Mouse (Mus musculus) forebrain, embryonic 10.5 days (tissue): ENCODE data around the gene Htr1a. TPM values are rescaled to one million over a fixed set of nuclear protein-coding genes. Genes with fewer than 3 reads are reported as not detected.

Source experiments
- DNase-seq: peaks from one replicate; pipeline ENCODE4 v3.0.0-alpha.2; 2017; ENCODE audit warnings: low spot score; ENCODE audit errors: extremely low spot score
- H3K27ac ChIP-seq: fragments of 300-500 bp; sonication (generic); 2 replicates; pipeline ENCODE4 v1.5.1; 2016; ENCODE audit warnings: mild to moderate bottlenecking
- H3K27me3 ChIP-seq: fragments of 300-500 bp; sonication (generic); 2 replicates; pipeline ENCODE4 v1.6.1; 2016; ENCODE audit warnings: mild to moderate bottlenecking; ENCODE audit not compliant: poor library complexity, severe bottlenecking
- H3K36me3 ChIP-seq: fragments of 300-500 bp; sonication (generic); replicated peaks from 2 replicates; pipeline ENCODE4 v1.6.1; 2016; ENCODE audit warnings: mild to moderate bottlenecking, moderate library complexity
- H3K4me1 ChIP-seq: fragments of 300-500 bp; sonication (generic); 2 replicates; pipeline ENCODE4 v1.6.1; 2016
- H3K4me3 ChIP-seq: fragments of 300-500 bp; sonication (generic); 2 replicates; pipeline ENCODE4 v1.5.1; 2016; ENCODE audit warnings: mild to moderate bottlenecking, moderate library complexity
- H3K9me3 ChIP-seq: fragments of 300-500 bp; sonication (generic); 2 replicates; pipeline ENCODE4 v1.6.1; 2016; ENCODE audit warnings: mild to moderate bottlenecking, moderate library complexity
- WGBS: fragments of 180-500 bp; shearing (Covaris S2); methylation state at CpG from one replicate; pipeline ENCODE4 v1.1.7; 2016; 5-methylcytosine and 5-hydroxymethylcytosine counted together
- polyA plus RNA-seq: library from polyadenylated mRNA; unstranded; fragments of >200 nt; fragmentation: Nextera tagmentation; extraction: Ambion mirVana; gene quantifications from 2 replicates; pipeline ENCODE4 v1.2.1, GENCODE M21; 2016

The Htr1a gene
- not detected in 2 replicates for polyA plus RNA-seq

- H3K27ac ChIP-seq = no peak within 1 kb of the TSS
- WGBS = 6% methylated on average over 8 of the region's 8 CpGs
Observed at GRCm38 (mm10) chr13:105443339-105443738, at the start of gene Htr1a. Gene Htr1a, plus strand, starts transcription at chr13:105443639.

GRCm38 (mm10) chr13:105411535-105412326, 31.7 kb upstream of the Htr1a start:
- no peaks in the 10 kb centered on the region for H3K27me3 ChIP-seq
- no peaks in the 10 kb centered on the region for H3K4me1 ChIP-seq
- no peaks in the 10 kb centered on the region for H3K9me3 ChIP-seq
- no peak for DNase-seq
- no peaks in the 10 kb centered on the region for H3K36me3 ChIP-seq
- H3K27ac ChIP-seq = no peak overlapping the region
- 81% methylated on average over 10 of the region's 10 CpGs for WGBS
- H3K4me3 ChIP-seq = no peak overlapping the region

More at GRCm38 (mm10) chr13:105443339-105443738, at the start of gene Htr1a:
- peaks cover 28% of the 10 kb centered on the region for H3K4me1 ChIP-seq
- H3K36me3 ChIP-seq = no peaks in the 10 kb centered on the region
- no peak for DNase-seq
- H3K9me3 ChIP-seq = no peaks in the 10 kb centered on the region
- H3K4me3 ChIP-seq = peak within 1 kb of the TSS; percentile 38
- H3K27me3 ChIP-seq = peaks cover 49% of the 10 kb centered on the region

GRCm38 (mm10) chr13:105412327-105412722, 31.1 kb upstream of the Htr1a start:
- Histone ChIP-seq H3K36me3 (no peaks in the 10 kb centered on the region), H3K27me3 (no peaks in the 10 kb centered on the region), H3K4me3 (no peak overlapping the region), H3K9me3 (no peaks in the 10 kb centered on the region), H3K4me1 (no peaks in the 10 kb centered on the region), H3K27ac (no peak overlapping the region)
- WGBS = 96% methylated on average over 3 of the region's 3 CpGs
- DNase-seq = no peak

- no peak overlapping the region for H3K27ac ChIP-seq
- no peaks in the 10 kb centered on the region for H3K9me3 ChIP-seq
- DNase-seq = no peak
- no peaks in the 10 kb centered on the region for H3K4me1 ChIP-seq
- H3K4me3 ChIP-seq = no peak overlapping the region
- H3K27me3 ChIP-seq = no peaks in the 10 kb centered on the region
- 90% methylated on average over 2 of the region's 2 CpGs for WGBS
- no peaks in the 10 kb centered on the region for H3K36me3 ChIP-seq
Observed at GRCm38 (mm10) chr13:105433141-105433540, 10.3 kb upstream of the Htr1a start.

- Histone ChIP-seq H3K27ac (no peak overlapping the region), H3K4me1 (no peaks in the 10 kb centered on the region), H3K4me3 (no peak overlapping the region), H3K36me3 (no peaks in the 10 kb centered on the region), H3K27me3 (no peaks in the 10 kb centered on the region), H3K9me3 (no peaks in the 10 kb centered on the region)
- DNase-seq = no peak
- 81% methylated on average over 1 of the region's 1 CpGs for WGBS
Observed at GRCm38 (mm10) chr13:105433630-105434029, 9.8 kb upstream of the Htr1a start.

GRCm38 (mm10) chr13:105442576-105442975, 863 bp upstream of the Htr1a start:
- no peak overlapping the region for H3K27ac ChIP-seq
- no peak overlapping the region for H3K4me3 ChIP-seq
- H3K4me1 ChIP-seq = peaks cover 25% of the 10 kb centered on the region
- H3K27me3 ChIP-seq = peaks cover 49% of the 10 kb centered on the region
- peak; percentile 58 for DNase-seq
- H3K36me3 ChIP-seq = no peaks in the 10 kb centered on the region
- H3K9me3 ChIP-seq = no peaks in the 10 kb centered on the region
- WGBS = 7% methylated on average over 6 of the region's 6 CpGs

GRCm38 (mm10) chr13:105443871-105444237, 415 bp downstream of the Htr1a start:
- WGBS = under 1% methylated on average over 15 of the region's 15 CpGs
- Histone ChIP-seq H3K4me3 (peak overlapping the region; percentile 38), H3K9me3 (no peaks in the 10 kb centered on the region), H3K27me3 (peaks cover 49% of the 10 kb centered on the region), H3K4me1 (peaks cover 28% of the 10 kb centered on the region), H3K27ac (no peak overlapping the region), H3K36me3 (no peaks in the 10 kb centered on the region)
- peak; percentile 14 for DNase-seq

- Histone ChIP-seq H3K4me3 (peak overlapping the region; percentile 38), H3K27ac (no peak overlapping the region), H3K36me3 (no peaks in the 10 kb centered on the region), H3K4me1 (peaks cover 28% of the 10 kb centered on the region), H3K27me3 (peaks cover 49% of the 10 kb centered on the region), H3K9me3 (no peaks in the 10 kb centered on the region)
- WGBS = under 1% methylated on average over 39 of the region's 39 CpGs
- peak; percentile 14 for DNase-seq
Observed at GRCm38 (mm10) chr13:105444238-105444894, 927 bp downstream of the Htr1a start.

GRCm38 (mm10) chr13:105444895-105445281, 1.4 kb downstream of the Htr1a start:
- no peaks in the 10 kb centered on the region for H3K9me3 ChIP-seq
- DNase-seq = no peak
- peaks cover 28% of the 10 kb centered on the region for H3K4me1 ChIP-seq
- WGBS = under 1% methylated on average over 26 of the region's 26 CpGs
- no peak overlapping the region for H3K27ac ChIP-seq
- peak overlapping the region; percentile 38 for H3K4me3 ChIP-seq
- no peaks in the 10 kb centered on the region for H3K36me3 ChIP-seq
- H3K27me3 ChIP-seq = peaks cover 49% of the 10 kb centered on the region

- no peaks in the 10 kb centered on the region for H3K9me3 ChIP-seq
- H3K4me3 ChIP-seq = no peak overlapping the region
- H3K36me3 ChIP-seq = no peaks in the 10 kb centered on the region
- H3K4me1 ChIP-seq = peaks cover 28% of the 10 kb centered on the region
- H3K27ac ChIP-seq = no peak overlapping the region
- DNase-seq = peak; percentile 13
- WGBS = 7% methylated on average over 4 of the region's 4 CpGs
- H3K27me3 ChIP-seq = peaks cover 49% of the 10 kb centered on the region
Observed at GRCm38 (mm10) chr13:105446239-105446638, 2.8 kb downstream of the Htr1a start.

GRCm38 (mm10) chr13:105447695-105448094, 4.3 kb downstream of the Htr1a start:
- 22% methylated on average over 2 of the region's 2 CpGs for WGBS
- Histone ChIP-seq H3K4me1 (peaks cover 28% of the 10 kb centered on the region), H3K9me3 (no peaks in the 10 kb centered on the region), H3K27ac (no peak overlapping the region), H3K4me3 (no peak overlapping the region), H3K27me3 (peaks cover 47% of the 10 kb centered on the region), H3K36me3 (no peaks in the 10 kb centered on the region)
- peak; percentile 14 for DNase-seq

GRCm38 (mm10) chr13:105451536-105451935, 8.1 kb downstream of the Htr1a start:
- Histone ChIP-seq H3K4me1 (peaks cover 11% of the 10 kb centered on the region), H3K27me3 (peaks cover 9% of the 10 kb centered on the region), H3K27ac (no peak overlapping the region), H3K4me3 (no peak overlapping the region), H3K9me3 (no peaks in the 10 kb centered on the region), H3K36me3 (no peaks in the 10 kb centered on the region)
- WGBS = 71% methylated on average over 3 of the region's 3 CpGs
- no peak for DNase-seq
